Mouse (Mus musculus): ENCODE data around the gene Zfp219.

The Zfp219 gene

DNA sequence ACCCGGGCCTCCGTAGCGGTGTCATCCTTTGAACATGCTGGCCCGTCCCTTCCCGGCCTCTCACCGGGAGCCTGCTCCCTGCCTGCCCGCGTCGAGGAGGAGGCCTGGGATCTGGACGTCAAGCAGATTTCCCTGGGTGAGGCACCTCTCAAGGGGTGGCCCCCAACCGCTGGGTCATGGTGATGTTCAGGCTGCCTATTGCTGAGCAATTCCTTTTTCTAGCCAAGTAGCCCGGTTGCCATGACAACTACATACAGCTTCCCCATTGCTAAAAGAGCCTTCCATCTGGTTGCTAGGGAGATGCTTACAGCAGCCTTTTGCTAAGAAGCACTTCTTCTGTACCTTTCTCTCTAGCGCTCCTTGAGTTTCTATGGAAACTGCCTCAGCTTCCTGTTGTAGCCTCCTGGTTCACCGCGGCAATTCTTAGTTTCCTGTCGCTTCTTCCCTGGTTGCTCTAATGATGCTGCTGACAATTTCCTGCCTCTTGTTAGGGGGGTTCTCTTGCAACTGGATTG is 16.5 kb downstream of the Zfp219 start:
- no peak for DNase-seq (ENCODE audit: low read depth, low spot score)

DNA sequence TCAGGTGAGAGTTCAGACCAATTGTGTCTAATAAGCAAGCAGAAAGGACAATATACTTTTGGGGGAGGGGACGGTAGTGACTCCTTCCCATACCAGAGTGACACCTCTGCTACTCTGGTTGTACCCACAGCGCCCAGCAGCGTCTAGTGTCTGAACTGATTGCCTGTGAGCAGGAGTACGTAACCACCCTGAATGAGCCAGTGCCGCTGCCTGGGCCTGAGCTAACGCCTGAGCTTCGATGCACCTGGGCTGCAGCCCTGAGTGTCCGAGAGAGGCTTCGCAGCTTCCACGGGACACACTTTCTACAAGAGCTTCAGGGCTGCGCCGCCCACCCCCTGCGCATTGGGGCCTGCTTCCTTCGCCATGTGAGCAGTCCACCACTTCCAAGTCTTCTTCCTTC is 23.1 kb downstream of the Zfp219 start:
- DNase-seq (ENCODE audit: low read depth, low spot score) = no peak

DNA sequence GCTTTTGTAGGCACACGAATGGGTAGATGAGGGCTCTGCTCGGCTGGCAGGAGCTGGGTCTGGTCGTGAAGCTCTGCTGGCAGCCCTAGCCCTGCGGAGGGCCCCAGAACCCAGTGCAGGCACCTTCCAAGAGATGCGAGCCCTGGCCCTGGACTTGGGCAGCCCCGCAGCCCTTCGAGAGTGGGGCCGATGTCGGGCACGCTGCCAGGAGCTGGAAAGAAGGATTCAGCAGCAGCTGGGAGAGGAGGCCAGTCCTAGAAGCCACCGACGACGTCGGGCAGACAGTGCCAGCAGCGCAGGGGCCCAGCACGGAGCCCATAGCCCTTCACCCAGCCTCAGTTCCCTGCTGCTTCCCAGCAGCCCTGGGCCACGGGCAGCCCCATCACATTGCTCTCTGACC is 23.7 kb downstream of the Zfp219 start:
- DNase-seq (ENCODE audit: low read depth, low spot score) = no peak

DNA sequence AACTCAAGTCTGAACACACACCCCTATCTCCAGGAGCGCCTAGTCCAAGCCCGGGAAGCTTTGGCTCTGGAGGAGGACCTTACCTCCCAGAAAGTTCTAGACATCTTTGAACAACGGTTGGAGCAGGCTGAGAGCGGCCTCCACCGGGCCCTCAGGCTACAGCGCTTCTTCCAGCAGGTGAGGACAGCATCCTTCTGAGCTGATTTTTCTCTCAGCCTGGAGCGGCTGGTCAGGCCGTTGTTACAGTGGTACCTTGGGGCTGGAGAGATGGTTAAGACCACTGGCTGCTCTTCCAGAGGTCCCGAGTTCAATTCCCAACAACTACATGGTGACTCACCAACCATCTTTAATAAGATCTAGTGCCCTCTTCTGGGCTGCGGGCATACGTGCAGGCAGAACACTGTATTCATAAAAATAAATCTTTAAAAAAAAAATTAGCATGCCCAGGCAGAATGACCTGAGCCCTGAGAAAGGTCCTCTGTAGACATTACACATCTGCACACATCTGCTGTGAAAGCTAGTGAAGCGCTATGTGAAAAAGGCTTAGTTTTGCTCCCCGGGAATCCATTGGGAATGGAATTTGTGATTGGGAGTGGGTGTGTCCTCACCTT is 24.2 kb downstream of the Zfp219 start:
- no peak for DNase-seq (ENCODE audit: low read depth, low spot score)

DNA sequence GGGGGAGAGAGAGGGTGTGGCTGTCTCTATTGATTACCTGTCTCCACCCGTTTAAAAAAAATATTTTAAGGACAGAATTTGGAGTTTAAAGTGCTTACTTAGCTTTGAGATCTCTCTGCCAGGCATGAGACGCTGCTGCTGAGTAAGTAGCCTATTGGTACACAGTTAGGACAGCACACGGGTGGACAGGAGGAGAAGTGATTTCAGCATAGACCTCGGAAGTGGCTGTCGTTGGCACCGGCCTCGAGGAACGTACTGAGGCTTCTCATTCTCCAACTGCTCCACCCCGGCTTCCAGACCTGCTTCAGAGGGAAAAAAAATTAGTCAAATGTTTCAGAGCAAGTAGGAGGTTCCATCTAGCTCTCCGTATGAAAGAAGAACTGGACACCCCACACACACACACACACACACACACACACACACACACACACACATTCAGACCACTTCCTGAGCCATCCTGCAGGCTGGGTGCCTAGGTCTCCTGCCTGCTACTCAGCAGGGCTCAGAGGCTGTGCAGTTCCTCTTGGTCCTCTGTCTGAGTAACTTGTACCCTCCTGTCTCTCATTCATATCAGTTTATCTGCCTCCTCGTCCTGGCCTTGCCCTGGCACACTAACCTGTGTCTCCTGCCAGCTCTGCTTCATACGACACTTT is 25.2 kb downstream of the Zfp219 start:
- no peak for DNase-seq (ENCODE audit: low read depth, low spot score)

DNA sequence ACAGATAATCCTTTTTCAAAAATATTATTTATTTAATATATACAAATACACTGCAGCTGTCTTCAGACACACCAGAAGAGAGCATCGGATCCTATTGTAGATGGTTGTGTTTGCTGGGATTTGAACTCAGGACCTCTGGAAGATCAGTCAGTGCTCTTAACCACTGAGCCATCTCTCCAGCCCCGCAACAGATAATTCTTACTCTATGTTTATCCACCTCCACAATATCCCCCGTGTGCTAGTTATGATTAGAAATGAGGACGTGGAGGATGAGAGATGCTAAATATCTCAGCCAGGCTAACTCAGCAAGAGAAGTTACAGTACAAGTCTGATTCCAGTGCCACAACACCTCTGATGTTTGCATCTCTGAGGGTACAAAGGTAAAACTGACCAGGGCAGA is 26.1 kb downstream of the Zfp219 start:
- DNase-seq (ENCODE audit: low read depth, low spot score) = no peak

DNA sequence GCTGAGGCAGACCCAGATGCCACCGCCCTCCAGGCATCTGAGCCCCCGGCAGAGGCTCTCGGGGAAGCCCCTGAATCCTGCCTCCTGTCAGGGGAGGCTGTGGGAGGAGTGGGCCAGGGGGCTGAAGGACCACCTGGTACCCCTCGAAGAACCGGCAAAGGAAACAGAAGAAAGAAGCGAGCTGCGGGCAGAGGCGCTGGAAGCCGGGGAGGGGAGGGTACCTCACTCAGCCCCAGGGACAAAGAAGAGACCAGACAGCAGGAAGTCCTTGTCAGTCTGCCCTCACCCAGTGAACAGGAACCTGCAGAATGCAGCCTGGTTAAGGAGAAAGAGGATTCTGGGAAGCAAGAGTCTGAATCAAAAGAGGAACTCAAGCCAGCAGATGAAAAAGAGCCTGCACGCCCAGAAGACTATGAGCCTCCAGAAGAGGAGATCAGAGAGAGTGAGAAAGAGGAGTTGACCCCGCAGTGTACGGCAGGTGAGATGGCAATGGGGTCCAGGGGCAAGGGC is 31.0 kb downstream of the Zfp219 start:
- no peak for DNase-seq (ENCODE audit: low read depth, low spot score)

DNA sequence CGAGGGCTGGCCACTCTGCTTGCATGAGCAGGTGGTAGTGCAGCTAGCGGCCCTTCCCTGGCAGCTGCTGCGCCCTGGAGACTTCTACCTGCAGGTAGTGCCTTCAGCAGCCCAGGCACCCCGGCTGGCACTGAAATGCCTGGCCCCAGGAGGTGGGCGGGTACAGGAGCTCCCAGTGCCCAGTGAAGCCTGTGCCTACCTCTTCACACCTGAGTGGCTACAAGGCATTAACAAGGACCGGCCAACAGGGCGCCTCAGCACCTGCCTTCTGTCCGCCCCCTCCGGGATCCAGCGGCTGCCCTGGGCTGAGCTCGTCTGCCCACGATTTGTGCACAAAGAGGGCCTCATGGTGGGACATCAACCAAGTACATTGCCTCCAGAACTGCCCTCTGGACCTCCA is 31.8 kb downstream of the Zfp219 start:
- no peak for DNase-seq (ENCODE audit: low read depth, low spot score)

DNA sequence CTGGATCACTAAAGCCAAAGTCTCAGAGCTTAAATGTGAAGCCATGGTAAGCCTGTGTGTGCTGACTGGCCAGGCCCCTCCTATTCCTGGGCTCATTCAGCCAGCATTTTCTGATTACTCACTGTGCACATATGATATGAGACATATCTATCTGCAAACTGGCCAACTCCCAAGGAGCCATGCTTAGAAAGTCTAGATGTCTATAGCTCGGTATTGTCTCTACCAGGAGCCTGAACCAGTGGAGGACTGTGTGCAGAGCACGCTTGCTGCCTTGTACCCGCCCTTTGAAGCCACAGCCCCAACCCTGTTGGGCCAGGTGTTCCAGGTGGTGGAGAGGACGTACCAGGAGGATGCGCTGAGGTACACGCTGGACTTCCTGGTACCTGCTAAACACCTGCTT is 33.4 kb downstream of the Zfp219 start:
- DNase-seq (ENCODE audit: low read depth, low spot score) = no peak

DNA sequence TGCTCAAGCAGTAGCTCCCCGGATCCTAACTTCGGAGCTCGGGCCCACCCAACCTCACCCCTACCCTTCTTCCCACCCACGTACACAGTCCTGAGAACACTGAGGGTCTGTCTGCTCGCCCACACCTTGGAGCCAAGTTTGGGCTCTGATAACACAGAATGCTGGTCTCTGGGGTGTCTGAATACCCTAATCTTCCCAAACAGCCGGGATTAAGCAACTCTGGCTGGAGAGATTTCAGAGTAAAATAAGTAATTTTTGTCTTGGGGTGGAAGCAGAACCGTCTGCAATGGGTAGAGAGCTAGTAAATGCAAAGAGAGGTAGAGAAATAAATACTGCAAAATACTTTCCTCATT is 34.4 kb downstream of the Zfp219 start:
- DNase-seq (ENCODE audit: low read depth, low spot score) = no peak

DNA sequence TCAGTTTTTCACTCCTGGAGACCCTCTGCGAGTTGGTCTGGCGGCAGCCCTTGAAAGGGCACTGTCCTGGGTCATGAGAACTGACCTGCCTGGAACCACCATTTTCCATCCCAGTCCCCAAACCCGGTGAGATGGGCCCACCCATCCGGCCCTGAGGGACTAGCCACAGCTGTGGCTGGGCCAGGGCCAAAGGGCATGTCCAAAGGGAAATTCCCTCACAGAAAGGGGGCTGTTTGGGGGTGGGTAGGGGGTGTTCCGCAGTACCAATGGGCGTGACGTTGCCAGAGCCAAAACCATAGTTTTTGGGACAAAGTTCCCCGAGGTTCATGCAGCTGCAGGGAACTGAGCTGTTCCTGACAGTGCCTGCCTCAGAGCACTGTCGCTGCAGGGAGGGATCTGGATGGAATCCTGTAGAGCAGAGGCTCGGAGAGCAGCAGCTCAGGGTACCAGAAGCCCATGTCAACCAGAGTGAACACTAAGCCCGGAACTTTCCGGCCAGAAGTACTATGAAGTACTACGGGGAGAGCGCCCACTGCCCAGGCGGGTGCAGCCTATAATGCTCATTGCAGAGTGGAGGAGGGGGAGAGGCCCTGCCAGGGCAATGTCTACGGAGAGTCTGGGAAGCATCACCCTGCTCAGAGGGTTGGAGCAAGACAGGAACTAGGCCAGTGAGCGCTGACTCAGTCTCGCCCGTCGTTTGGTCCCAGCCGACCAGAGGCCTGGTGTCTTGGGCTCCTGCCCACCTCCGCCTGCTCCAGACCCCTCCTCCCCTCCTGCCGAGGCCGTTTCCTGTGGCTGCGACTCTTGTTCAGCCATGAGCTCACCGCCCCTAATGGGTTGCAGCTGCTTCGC is 35.0 kb downstream of the Zfp219 start:
- no peak for DNase-seq (ENCODE audit: low read depth, low spot score)

DNA sequence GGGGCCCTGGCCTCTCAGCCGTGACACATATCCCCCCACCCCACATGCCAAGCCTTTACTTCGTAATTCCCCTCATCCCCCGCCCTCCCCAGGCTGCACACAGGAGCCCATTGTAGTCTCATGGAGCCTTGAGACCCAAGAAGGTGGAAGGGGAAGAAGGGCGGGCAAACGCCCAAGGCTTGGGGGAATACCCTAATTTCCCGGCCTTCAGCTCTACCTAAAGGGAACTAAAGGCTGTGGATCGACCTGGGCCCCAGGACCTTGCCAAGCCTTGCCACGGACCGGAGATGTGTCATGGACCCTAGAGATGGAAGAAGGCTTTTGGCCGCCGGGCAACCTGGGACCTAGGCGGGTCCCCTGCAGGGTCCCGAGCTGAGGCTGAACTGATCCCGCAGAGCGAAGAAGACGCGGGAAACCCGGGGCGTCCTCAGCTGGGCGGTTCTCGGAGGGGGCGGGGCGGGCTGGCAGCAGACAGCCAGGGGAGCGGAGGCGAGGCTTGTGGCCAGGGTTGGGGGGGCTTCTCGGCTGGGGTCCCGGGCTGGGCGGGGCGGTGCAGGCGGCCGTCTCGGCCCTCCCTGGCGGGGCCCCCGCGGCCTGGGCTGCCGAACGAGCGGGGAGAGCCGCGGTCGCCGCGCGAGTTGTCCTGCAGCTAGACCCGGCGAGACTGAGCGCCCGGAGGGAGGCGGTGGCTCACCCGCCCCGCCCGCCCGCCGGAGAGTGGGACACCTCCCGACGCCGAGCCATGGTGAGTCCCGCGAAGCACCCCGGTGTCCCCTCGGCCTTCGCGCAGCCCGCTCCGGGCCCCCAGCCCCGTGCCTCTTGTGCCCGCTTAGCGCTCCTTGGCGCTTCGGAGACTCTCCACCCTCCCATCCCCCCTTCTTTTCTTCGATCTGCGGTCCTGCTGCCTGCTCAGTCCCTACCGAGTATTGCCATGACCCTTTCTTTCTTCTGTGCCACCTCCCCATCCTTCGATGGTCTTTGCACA is 36.0 kb downstream of the Zfp219 start, which contains the start of gene Arhgef40:
Gene Arhgef40, plus strand, starts transcription at position 473 of the 985 bp plus-strand sequence.
- DNase-seq (ENCODE audit: low read depth, low spot score) = no peak

DNA sequence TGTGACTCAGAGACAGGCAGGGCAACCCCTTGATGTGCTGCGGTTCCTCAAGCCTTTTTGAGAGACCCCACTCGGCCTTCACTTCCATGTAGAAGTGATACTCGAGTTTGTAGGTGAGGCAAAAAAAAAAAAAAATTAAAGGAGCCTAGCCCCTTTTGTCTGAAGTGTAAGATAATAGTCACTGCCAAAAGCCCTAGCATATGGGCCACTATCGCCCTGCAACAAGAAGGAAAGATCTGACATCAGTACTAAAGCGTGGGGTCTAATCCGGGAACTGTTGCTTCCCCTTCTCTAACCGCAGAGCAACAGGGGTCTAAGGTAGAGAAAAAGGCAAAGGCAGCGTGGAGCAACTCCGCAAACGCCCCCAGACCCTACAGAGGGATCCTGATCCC is 36.7 kb downstream of the Zfp219 start:
- no peak for DNase-seq (ENCODE audit: low read depth, low spot score)

DNA sequence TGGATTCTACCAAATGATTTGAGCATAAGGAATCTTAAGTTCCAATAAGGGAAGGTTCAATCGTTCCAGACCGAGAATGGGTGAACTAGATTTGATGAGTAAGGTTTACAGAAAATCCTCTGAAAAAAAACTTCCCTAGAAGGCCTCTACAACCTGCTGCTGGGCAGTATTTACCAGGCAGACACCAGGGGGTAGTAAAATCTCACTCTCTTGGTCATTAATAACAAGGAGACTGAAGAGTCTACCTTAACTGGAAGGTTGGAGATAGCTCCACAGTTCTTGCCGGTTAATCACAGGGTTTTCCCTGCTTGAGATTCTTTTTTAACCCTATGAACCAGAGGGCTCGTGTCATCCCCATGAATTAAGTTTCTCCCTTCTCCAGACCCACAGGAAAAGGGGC is 37.3 kb downstream of the Zfp219 start:
- no peak for DNase-seq (ENCODE audit: low read depth, low spot score)

DNA sequence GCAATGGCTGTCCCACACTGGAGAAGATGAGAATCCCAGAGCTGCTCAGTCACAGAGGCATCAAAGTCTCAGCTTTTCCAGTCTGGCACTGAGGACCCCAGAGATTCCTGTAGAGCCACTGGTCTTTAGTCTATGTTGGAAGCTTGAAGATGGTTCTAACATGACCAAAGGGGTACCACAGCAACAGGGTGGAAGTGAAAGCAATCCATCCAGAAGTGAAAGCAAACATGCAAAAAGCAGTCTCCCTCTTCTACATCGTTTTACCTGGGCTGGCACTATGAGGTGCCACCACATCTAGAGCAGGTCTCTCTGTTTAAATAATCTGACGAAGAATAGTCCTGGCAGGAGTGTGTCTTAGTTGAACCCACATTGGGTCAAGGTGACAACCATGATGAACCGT is 41.3 kb downstream of the Zfp219 start:
- no peak for DNase-seq (ENCODE audit: low read depth, low spot score)

DNA sequence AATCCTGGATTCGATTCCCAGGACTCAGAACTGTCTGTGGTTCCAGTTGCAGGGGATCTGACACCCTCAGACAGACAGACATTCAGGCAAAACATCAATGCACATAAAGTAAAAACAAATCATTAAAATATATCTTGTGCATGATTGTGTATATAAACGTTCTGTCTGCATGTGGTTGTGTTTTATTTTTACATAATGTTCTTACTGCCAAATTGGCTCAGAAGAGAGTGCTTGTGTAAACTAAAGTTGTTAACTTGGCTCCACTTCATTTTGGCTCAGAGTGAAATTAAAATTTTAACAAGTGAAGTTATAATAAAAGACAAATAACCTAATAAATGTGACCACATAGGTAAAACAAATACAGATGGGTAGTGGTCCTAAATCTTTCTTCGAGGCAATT is 53.1 kb downstream of the Zfp219 start:
- no peak for DNase-seq (ENCODE audit: low read depth, low spot score)

DNA sequence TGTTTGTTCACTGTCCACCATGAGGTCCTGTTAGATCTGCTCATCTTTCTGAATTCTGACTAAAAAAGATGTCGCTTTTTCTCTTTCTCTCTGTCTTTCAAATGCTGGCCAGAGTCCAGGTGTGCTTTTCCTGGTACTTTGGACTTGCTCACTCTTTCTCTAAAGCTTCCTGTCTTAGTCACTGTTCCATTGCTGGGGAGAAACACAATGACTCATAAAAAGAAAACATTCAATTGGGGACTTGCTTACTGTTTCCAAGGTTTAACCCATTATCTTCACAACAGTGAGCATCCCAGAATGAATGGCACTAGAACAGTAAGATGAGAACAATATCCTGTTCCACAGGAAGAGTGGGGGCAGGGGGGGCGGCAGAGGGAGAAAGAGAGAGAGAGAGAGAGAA is 60.2 kb downstream of the Zfp219 start:
- DNase-seq (ENCODE audit: low read depth, low spot score) = no peak

Data from WW6 (cell line).